Mouse (Mus musculus) gastrocnemius, adult 8-10 months (tissue): ENCODE data around the gene Dusp7. TPM values are rescaled to one million over a fixed set of nuclear protein-coding genes. Genes with fewer than 3 reads are reported as not detected.
A peak's percentile ranks its signal among the peaks of the same experiment; 100 is the strongest.

Experiments used
- DNase-seq, 2 experiments: peaks; one replicate each; pipeline ENCODE4 v3.0.0; 2022; ENCODE audit warnings: low spot score in 2 of 2
- total RNA-seq, 4 experiments: library from RNA; stranded (reverse); gene quantifications; 2 replicates each; pipeline ENCODE4 v1.2.4; 2022

The Dusp7 gene
- total RNA-seq, 4 experiments from 2014 or later: 15.4 to 53.2 (median 35.0) TPM

DNA sequence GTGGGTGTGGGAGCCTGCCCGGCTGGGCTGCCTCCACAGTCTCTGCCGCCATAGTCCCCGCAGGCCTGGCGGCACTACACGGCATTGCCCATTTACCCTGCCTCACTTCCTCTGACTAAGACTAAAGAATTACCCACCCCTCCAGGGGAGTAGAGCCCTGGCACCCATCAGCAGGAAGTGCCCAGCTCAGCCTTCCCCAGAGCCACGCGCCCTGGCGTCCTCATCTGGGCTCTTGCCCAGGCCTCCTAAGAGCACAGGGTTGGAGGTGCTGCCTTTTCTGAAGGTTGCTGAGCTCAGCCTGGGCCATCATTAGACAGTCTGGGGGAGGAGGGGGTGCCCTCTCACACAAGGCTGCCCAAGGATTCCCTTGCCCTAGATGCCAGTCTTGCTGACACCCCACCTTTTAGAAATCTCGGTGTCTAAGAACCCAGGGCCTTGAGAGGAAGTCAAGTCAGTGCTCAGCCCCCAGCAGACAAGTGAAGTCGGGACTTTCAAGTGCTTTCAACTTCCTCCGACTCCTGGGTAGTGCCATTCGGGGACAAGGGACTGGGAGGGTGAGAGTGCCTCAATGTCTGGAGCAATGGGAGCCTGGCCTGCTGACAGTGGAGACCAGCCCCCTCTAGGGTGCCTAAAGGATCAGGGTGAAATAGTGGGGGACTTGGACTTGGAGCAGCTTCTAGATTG, 17.9 kb downstream of the Dusp7 start:
- peak; percentile 46 to 74 for DNase-seq

DNA sequence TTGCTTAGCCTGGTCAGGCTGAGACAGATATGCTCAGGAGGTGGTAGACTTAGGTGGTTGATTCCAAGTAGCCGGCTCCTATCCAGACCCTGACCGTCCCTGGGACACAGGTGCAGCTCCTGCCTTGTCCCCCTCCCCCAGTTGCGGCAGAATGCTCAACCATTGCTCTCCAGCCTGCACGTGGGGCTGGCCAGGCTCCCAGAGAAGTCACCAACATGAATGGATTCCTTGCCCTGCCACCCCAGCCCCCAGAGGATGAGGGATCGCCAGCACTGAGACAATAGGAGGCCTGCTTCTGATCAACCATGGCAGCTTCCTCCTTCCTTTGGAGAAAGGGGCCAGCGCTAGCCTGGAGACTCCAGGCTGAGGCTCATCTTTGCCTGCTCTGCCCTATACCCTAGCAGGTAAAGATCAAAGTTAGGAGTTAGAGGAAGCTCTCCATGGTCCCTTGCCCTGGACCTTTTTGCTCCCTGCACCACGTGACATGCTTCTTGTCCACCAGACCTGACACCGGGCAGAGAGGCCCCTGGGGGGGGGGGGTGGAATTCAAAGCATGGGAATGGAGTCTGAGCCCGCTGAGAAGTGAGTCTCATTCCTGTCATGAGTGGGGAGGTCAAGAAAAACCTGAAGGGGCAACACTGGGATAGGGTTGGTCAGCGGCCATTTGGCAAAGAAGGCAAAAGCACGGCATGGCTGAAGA, 24.5 kb downstream of the Dusp7 start:
- DNase-seq: no peak

DNA sequence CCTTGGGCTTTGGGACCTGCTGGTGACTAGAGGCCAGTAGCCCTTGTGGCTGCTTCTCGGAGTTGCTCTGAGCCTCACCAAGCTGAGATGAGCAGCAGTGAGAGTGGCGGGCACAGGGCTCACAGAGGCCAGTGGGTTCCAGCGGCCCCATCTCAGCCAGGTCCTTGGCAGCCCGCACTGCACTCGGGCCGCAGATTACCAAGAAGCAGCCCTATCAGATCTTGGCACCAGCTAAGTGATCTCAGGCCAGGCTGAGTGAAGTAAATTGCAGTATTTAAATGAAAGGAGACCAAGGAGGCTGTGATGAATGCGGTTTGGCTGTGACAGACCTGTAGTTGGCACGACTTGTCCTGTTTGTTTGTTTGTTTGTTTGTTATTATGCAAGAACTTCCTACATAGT, 25.1 kb downstream of the Dusp7 start:
- no peak for DNase-seq

DNA sequence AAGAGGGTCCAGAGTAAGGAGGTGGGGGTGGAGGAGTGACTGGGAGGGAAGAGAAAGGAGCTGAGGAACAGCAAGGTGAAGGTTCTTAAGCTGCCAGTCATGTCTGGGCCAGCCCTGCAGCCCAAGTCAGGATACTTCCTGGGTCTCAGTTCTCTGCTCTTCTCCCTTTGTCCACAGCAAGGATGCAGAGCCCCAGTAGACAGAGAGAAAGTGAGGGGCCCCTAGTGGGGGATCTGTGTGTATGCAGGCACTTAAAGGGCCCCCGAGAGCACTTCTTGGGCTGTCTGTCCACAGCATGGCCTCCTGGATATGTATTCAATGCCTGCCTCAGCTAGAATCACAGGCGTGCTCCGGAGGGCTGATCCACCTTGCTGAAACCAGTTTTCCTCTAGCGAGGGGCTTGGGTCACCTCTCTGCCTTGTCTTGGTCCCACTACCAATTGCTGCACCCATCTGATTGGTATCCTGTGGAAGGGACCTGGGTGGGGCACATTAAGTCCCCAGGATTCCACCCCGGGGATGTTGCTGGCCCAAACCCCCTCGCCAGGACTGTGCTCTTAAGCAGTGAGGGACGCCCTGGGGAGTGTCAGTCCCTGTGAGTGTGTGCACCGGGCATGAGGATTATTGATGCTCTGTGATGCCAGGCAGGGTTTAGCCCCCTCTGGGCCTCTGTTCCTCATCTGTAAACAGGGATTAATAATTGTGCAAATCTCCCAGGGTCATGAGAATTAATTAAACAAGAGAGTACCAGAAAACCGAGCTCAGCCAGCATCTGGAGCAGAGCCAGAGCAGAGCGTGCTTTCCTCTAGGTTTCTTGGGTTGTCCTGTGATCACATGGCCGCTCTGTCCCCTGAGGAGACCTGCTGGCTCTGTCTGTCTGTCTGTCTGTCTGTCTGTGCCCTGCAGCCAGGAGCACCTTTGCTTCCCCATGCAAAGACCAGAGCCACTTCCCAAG, 26.5 kb downstream of the Dusp7 start:
- no peak for DNase-seq

DNA sequence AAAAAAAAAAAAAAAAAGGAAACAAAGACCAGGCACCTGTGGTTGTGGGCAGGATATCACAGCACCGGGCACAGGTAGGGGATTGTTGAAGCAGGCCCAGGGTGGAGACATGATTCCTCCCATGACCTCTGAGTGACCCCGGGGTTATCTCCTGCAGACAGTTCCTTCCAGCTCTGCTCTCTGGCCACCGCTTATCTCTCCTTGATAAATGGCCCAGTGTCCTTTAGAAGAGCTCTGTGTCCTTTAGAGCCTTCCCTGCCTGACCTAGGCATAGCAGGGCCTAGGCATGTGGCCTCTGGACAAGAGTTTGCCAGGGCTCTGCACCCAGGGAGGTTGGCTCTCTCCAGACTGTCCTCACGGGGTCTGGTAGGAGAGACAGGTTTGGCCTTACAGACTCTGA, 29.3 kb downstream of the Dusp7 start:
- no peak for DNase-seq

DNA sequence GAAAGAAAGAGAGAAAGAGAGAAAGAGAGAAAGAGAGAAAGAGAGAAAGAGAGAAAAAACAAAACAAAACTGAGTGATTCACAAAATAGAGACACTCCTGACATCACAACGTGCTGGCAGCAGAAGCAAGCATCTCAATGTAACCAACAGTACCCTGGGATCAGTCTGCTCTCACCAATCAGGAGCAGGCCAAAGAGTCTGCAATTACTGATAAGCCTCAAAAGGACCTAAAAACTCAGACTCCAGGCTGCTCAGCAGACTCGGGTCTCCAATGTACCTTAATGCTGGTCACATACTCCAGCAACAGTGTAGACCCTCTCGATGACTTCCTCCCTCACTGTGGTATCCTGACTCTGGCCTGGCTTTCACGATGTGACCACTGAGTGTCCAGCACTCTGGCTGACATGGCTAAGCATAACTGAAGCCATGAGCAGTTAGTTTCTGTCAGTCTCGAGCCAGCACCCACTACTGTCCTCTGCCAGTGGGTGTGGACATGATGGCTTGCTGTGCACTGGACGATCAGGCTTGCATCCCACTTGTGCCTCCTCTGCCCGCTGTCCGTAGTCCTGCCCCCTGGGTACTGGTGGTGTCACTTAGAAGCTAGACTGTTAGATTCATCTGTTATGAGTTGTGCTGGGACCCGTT, 30.4 kb downstream of the Dusp7 start:
- no peak for DNase-seq

DNA sequence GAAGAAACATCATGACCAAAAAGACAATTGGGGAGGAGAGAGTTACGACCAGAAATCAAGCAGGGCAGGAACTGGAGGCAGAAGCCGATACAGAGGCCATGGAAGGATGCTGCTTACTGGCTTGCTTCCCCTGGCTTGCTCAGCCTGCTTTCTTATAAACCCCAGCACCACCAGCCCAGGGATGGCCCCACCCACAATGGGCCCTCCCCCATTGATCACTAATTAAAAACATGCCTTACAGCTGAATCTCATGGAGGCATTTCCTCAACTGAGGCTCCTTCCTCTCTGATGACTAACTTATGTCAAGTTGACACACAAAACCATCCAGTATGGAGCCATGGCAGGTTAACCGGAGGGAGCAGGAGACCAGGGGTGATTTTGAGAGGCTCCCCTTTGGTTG, 31.4 kb downstream of the Dusp7 start:
- DNase-seq: no peak

DNA sequence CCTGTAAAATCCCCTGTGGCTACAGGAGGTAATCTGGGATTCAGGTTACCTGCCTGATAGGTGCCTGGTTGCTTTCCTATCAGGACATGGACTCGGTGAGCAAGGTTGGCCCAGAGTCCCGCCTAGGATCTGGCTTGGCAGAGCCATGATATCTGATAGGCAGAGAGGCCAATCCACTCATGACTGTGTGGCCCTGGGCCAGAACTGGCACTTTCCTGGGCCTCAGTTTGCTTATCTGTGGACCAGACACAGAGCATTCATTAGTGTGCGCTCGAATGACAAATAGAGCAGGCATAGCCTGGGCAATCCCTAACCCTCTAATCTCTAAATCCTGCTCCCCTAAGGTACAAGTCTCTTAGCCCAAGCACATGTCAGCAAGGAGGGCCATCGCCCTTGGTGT, 33.7 kb downstream of the Dusp7 start:
- DNase-seq: no peak

DNA sequence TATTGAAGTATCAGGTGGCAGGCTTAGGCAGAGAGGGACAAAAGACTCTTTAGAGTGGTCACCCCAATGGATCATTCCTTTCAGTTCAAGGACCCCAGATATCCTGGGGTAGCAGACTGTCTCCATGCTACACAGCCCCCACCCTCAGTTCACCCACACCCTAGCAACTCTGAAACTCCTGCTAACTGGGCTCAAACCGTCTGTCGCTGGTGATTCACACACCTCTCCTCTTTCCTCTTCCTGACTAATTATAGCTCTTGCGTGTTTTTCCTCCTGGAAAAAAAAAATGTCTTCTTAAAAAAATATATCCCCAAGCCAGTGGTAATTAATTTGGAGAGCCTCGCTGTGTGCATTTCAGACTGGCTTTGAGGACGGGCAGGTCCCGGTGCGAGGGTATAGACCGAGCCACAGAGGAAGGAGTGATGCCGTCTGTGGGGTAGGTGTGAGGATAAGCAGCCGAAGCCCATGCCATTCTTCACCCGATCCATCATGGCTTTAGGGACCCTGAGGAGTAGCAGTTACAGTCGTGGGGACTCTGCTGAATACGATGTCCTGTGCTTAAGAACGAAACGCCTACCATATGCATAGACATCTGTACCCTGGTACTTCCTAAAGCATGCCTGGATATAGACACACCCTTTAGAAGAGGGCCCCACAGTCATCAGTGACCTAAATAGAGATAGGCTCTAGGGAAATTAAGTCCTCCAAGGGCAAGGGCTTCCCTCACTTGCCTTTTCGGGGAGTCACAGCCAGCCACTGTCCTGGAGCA, 34.4 kb downstream of the Dusp7 start:
- DNase-seq: no peak

DNA sequence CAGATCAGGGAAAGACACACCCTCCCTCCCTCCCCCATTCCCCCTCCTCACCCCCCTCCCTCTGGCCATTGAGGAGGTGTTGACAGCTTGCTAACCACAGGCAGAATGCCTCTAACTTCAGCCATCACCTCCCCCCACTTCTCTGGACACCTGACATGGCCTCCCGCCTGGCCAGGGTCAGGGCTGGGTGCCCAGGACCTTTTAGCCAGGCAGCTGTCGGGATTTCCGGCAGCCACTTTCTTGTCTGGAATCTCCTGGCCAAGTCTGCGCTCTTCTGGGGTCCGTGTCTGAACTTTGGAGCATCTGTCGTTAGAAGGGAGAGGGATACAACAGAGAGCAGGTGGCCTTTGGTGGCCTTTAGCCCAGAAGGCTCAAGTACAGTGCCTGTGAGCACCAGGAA, 36.8 kb downstream of the Dusp7 start:
- DNase-seq: peak; percentile 74 to 87

DNA sequence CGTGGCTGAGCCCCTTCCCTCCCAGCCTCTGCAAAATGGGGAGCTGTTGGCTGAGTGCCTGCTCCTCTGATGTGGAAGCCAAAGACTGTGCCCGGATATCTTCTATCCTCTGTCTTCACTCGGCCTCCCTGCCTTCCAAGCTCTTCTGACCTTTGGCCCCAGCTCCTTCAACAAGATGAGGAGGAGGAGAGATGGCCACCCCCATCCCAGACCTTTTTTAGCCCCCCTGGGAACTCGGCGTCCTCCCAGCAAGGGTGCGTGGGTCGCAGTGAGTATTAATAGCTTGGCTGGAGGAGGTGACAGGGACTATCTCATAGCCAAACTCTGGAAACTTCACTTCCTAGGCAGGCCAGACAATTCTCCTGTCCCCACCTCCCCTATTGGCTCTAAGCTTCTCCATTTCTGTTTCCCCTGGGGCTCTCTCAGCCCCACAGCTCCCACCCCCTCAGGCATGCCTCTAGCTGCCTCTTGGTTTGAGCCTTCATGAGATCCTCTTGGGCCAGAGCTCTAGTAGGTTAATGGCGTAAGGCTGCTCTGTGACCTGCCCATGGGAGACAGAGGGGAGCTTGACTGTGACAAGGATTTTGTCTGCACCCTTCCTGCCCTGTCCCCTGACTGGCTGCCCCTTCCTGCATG, 38.1 kb downstream of the Dusp7 start:
- DNase-seq: peak; percentile 71 to 72

DNA sequence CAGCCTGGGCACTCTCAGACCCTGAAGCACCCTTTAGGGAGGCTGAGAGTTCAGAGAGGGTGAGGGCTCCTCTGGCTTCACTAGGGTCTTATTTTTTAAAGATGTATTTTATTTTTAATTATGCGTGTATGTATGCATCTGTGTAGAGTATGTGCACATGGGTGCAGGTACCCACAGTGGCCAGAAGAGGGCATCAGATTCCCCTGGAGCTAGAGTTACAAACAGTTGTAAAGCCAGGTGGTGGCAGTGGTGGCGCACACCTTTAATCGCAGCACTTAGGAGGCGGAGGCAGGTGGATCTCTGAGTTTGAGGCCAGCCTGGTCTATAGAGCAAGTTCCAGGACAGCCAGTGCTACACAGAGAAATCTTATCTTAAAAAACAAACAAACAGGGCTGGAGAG, 40.7 kb downstream of the Dusp7 start:
- no peak for DNase-seq

DNA sequence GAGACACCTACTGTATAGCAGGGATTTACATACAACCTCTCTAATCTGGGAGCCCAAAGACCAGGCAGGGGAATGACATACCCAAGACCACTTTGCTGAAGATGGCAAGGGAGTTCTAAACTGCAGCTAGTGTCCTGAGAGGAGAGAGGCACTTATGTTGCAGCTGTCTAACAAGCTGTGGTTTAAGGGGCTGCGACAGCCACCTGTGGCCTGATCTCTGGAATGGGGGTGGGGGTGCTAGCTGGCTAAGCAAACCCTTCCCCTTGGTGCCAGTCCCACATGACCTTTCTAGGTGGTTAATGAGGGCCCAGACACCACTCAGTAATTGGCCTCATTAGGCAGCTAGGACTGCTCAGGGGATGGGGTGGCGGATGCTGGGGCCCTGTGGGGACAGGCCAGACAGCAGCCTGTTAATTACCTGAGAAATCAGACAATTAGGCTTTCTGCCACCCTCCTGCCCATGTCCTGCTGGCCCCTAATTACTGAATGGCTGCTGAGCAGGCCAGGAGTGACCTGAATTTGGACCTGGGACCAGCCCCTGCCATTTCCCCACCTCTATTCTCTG, 41.7 kb downstream of the Dusp7 start:
- no peak for DNase-seq

DNA sequence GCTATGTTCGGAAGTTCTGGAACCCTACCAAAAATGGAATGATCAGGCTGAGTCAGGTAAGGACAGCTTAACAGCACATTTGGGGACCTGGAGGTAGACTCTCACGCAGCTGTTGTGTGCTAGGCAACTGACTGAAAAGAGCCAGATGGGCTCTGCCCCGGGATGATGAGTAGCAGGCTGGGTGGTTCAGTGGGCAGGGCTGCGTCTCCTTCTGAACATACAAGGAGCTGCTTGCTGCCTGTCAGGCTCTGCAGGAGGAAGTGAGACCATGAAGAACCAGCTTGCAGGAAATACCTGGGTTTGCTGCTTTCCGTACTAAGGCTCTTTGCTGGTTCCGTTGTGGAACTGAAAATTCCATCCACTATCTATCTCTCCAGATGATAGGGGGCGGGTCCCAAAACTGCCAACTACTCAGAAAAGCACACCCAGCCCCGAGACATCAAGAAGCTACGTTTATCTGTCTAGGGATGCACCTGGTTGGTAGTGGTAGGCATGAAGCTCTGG, 42.7 kb downstream of the Dusp7 start:
- peak in 1 of 2 experiments; percentile 49 for DNase-seq

DNA sequence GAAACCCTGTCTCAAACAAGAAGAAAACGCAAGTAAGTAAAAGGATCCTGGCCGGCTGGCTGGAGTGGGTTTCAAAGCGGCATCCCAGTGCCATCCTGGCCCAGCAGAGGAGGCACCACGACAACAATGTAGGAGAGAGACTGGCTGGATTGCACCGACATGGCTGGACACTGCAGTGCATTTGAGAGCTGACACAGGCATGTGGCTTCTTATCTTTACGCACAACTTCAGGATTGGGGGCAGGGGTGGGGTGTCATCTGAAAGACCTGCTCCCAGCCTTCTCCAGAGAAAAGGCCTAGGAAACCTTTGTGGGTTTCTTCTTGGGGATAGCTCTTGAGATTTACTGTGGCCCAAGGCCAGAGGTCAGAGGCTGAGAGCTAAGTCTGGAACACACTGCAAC, 43.3 kb downstream of the Dusp7 start:
- DNase-seq: no peak

DNA sequence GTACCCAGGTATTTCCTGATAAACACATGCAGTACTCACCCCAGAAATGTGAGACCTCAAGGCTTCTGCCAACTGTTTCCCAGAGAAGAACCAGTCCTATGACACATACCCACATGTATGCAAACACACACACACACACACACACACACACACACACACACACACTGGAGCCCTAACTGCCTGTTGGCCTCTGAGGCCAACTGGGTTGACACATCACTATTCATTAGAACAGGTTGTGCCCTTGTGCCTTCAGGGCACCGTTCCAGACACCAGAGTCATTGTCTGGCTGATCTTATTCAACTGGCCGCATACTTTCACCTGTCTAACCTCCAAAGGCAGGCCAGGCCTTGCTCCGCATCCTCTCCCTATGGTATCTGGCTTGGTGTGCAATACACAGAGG, 43.8 kb downstream of the Dusp7 start:
- no peak for DNase-seq

DNA sequence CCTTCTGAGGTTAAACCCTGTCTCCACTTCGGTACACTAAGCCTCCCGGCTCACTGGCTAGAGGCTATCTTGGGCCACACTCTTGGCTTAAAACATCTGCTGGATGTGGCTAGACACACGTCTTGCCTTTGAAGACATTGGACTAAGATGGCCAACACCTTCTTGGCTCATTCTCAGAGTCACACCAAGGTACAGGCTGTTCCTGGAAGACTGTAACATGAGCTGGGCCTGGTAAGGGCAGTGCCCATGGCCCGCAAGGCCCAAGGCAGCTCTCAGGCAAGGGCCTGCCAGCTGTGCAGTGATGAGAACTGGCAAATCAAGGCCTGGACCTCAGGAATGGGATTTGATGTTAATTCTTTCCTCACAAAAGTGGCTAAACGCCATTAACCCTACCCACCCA, 45.2 kb downstream of the Dusp7 start:
- DNase-seq: peak; percentile 60 to 76

DNA sequence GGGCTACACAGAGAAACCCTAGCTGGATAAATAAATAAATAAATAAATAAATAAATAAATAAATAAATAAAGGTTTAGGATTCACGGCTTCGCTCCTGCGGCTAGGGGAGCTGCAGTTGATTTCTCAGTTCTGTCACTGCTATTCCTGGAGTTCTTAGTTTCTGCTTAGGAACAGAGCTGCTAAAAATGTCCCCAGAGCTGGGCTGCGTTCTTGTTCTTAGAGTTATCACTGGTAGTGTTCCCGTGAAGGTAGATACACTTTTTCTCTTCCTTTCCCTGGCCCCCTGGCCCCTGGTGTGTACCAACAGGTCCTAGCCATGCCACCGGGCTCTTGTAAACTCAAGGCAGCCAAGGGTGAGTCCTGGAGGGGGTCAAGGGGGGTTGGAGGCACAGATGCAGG, 48.4 kb downstream of the Dusp7 start:
- DNase-seq: no peak

DNA sequence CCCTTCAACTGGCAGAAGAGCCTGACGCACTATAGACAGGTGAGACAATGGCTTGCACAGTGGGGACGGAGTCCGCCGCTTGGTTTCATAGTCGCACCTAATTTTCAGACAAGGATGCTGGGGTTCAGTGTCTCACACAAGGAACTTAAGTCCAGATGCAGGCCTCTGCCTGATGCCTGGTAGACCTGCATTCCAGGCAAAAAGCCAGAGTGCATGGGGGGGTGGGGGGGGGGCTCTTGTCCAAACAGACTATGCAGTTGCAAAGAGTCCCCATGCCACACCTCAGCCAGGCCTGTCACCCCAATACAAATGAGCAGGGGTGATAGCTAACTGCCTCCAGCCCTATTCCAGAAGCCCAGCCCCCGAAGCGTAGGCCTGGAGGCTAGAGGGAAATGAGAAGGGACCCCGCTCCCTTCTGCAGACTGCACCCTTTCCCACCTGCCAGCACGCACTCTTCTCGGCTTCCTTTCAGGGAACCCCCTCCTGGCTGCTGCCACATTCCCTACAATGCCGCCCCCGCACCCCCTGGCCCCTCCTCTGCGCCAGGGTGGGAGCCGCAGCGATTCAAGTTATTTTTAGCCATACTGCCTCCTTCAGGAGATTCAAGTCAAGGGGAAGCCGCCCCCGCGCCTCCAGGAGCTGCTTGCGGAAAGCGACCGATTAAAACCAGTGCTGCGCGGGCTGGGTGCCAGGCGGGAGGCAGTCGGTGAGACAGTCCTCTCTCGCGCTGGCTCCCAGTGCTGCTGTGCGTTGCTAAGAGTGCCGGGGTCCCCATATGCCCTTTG, 49.6 kb downstream of the Dusp7 start:
- peak; percentile 60 to 74 for DNase-seq
